Mouse (Mus musculus) ovary, postnatal 36 days (tissue): ENCODE data around the gene Kcnc4.

Source experiments
- DNase-seq: peaks from one replicate; pipeline ENCODE4 v3.0.0; 2022; ENCODE audit warnings: low spot score, mixed read lengths

Kcnc4 gene

DNA sequence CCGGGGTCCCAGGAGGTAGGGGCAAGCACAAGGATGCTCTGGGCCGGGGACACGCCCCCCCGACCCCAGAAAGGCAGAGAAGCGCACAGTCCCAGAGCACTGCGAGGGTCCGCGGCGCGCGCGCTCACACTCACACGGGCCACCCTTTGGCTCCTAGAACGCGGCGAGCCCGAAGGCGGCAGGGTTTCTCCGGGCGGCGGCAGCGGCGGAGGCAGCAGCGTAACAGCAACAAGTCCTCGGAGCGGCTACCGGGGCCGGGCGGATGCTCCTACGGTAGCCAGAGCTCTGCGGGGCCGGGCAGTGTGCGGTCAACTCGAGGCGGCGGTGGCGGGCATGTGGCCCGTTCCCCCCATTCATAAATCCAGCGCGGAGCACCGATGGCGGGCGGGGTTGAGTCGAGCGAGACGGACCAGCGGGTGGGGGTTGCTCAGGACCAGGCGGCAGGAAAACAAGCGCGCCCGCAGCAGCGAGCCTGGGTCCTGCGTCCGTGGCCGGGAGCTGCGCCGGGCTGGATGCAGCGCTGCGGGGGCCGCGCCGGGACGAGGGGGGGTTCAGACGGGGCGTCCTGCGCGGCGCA is at the start of gene Kcnc4:
Gene Kcnc4, minus strand, starts transcription at position 357 of the 577 bp plus-strand sequence.
- peak; percentile 23 for DNase-seq

GRCm38 (mm10) chr3:107508696-107509095 is 49.3 kb upstream of the Kcnc4 start:
- no peak for DNase-seq

GRCm38 (mm10) chr3:107507966-107508365 is 48.6 kb upstream of the Kcnc4 start:
- DNase-seq, result no peak

DNA sequence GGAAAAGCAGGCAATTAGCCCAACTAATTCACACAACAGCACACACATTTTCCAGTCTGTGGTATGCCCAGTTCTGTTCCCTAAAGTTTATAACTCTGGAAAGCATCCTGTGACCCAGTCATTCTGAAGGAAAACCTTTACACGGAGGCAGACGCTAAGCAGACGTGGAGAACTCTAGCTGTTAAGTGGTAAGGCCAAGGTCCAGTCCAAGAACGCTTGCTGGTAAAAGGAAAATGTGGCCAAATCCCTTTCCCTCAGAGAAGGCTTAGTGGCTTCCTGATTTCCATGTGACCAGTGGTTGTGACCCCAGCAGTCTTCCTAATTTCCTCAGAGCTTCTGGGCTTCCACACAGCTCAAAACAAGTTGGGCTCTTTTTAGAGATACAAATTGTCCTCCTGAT is 47.2 kb upstream of the Kcnc4 start:
- no peak for DNase-seq

- DNase-seq, result no peak
These were observed 46.4 kb upstream of the Kcnc4 start for GRCm38 (mm10) chr3:107505464-107506367.

DNA sequence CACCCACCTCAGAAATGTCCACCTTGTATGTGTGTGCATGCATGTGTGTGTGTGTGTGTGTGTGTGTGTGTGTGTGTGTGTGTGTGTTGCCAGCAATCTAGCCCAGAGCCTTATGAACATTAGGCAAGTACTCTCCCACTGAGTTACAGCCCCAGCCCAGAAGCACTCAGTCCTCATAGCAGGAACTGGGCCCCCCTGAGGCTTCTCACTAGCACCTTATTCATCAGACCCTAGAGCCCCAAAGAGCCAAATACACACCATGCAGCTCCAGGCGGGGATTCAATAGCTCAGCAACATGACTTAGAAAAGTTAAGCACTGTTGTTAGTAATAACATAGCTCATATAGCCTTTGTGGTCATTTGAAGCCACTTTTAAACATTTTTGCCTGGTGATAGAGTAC is 45.2 kb upstream of the Kcnc4 start:
- no peak for DNase-seq

DNA sequence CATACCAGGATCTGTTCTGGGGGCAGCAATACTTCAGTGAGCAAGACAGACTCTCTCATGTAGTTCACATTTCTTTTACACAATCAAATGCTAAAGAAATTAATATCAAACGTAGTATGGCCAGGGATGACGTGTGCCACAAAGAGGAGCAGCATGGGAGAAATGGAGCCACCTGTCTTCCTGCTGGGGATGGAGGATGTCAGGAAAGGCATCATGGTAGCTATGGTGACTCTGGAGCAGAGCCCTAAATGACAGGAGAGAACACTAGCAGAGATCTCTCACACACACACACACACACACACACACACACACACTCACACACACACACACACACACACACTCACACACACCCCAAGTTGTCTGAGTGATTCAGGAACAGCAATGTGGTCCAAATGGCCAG is 44.4 kb upstream of the Kcnc4 start:
- no peak for DNase-seq

GRCm38 (mm10) chr3:107501702-107502151 is 42.4 kb upstream of the Kcnc4 start:
- DNase-seq, result no peak

DNA sequence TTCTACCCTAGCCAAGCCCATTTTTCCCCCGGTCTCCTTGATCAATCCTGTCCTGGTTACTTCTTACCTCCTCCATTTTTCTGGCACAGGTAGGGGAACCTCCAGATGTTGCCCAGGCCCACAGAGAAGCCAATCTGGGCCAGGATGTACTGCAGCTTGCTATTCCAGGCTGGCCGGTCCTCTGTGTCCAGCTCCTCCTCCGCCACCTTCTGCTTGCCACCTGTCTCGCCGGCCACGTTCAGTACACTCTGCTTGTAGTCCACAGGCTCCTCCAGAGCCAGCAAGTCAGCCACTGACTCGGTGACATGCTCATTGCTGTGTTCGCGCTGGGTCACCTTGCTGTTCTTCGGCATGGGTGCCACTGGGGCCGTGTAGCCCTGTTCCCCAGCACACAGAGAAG is 40.9 kb upstream of the Kcnc4 start:
- no peak for DNase-seq

GRCm38 (mm10) chr3:107496086-107496850 is 36.9 kb upstream of the Kcnc4 start:
- DNase-seq, result no peak

GRCm38 (mm10) chr3:107495524-107495923 is 36.2 kb upstream of the Kcnc4 start:
- no peak for DNase-seq

- DNase-seq, result peak; percentile 51
These were observed 32.1 kb upstream of the Kcnc4 start for GRCm38 (mm10) chr3:107491459-107491858.

DNA sequence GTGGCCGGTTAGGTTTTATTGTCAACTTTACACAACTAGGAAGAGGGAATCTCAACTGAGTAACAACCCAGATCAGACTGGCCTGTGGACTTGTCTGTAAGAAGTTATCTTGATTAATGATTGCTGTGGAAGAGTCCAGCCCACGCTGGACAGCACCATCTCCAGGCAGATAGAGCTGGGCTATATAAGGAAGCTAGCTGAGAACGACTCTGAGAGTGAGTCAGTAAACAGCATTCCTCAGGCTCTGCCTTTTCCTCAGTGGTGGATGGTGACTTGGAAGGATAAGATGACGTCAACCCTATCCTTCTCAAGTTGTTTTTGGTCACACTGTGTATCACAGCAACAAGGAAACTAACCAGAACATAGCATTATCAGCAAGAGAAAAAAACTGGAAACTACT is 29.3 kb upstream of the Kcnc4 start:
- DNase-seq, result no peak

DNA sequence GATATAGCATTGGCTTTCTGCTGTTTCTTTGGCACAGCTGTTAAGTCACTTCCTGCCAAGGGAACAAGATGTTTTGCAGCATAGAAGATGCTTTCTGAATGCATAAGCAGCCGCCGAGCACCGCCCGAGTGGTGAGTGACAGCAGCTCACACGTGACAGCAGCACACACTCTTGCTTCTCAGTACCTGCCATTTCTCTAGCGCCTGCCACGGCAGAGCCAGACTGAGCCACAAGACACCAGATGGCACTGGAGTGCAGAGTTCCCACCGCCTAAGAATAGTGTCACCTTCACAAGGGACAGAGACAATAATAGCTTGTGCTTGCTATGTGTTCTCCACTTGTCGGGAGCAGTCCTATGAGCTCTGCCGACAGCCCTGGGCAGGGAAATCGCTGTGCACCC is 23.9 kb upstream of the Kcnc4 start:
- DNase-seq, result no peak

GRCm38 (mm10) chr3:107480660-107481059 is 21.3 kb upstream of the Kcnc4 start:
- DNase-seq, result no peak

GRCm38 (mm10) chr3:107472198-107472597 is 12.8 kb upstream of the Kcnc4 start:
- DNase-seq, result peak; percentile 26

GRCm38 (mm10) chr3:107469059-107469458 is 9.7 kb upstream of the Kcnc4 start:
- no peak for DNase-seq

DNA sequence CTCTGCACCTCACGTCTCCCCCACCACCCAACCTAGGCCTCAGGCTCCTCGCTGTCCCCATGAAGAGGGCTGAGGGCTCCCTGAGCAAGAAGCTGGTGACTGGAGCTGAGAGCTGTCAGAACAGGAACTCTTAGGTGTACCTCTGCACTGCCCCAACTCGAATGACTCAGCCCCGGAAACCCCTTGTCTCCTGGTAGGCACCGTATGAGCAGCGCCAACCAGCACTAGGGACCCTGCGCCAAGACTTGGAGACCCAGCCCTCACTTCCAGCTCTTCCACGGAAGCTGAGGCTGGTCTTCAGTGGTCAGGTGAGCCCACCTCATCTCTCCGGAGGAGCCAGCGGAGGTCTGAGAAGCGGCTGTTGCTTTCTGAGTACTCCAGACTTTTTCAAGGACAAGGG is 8.8 kb upstream of the Kcnc4 start:
- no peak for DNase-seq

DNA sequence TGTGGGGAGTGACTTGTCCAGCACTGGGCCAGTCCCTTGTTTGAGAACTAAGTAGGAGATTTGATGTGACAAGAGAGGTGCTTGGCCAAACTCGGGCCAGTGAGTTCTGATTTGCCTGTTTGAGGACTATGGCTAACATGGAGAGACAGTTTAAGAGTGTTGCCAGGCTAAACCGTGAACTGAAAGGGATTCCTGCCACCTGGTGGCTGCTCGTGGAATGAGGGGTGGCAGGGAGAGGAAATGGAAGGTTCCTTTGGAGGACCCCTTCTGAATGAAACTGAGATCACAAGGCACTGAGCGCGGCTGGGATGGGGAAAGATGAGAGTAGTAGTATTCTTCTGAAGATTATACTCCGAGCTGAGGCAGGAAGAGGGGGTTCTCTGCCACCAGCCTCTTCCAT is 7.2 kb upstream of the Kcnc4 start:
- DNase-seq, result peak; percentile 69

- DNase-seq, result peak; percentile 66
These were observed 2.8 kb upstream of the Kcnc4 start for GRCm38 (mm10) chr3:107462160-107462559.

GRCm38 (mm10) chr3:107459773-107460431 is 550 bp upstream of the Kcnc4 start:
- DNase-seq, result peak; percentile 45

GRCm38 (mm10) chr3:107458528-107459195 is 690 bp downstream of the Kcnc4 start:
- DNase-seq, result no peak
